Mouse (Mus musculus) mature B cell (primary cell): ENCODE measurements around the gene Sox8.

Experiments
- in situ Hi-C: fragments of 300-500 bp; cut with MboI; formaldehyde crosslinking; loops from 2 replicates; pipeline ENCODE4 v1.14.3; 2019

The Sox8 gene

DNA sequence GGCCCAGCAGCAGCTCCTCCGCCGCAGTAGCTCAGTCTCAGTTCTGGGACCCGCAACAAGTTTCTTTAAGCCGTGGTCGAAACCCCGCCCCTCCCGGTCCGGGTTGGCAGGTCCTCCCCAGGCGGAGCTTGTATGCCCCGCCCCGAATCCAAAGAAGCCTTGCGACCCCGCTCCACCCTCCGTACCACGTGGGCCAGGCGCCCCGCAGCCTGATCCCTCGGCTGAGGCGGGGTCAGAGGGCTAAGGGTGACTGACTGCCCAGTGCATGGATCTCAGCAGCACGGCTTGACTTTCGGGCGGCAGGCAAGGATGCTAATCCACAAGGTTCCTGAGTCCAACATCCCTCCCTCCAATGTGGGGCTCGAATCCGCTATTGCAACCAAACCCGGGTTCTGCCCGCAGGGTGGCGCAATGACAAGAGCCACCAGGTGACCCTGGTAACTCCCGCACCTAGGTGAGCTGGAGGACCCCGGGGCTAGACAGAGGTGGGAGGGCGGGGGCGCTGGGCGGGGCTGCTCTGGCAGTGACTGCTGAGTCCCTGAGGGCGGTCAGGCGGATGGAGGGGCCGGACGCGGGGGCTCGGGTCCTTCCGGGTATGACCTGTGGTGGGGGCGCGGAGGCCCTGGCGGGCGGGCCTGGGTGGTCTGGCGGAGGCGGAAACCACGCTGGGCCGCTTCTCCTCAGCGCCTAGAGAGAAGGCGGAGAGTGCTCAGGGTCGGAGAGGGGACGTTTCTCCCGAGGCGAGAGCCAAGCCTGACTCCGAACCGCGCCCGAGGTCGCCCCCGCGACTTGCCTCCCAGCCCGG lies at the start of gene Sox8:
Gene Sox8 (minus strand): TSS at position 39 of the 805 bp plus-strand sequence.
- in situ Hi-C loops: no loop called here

DNA sequence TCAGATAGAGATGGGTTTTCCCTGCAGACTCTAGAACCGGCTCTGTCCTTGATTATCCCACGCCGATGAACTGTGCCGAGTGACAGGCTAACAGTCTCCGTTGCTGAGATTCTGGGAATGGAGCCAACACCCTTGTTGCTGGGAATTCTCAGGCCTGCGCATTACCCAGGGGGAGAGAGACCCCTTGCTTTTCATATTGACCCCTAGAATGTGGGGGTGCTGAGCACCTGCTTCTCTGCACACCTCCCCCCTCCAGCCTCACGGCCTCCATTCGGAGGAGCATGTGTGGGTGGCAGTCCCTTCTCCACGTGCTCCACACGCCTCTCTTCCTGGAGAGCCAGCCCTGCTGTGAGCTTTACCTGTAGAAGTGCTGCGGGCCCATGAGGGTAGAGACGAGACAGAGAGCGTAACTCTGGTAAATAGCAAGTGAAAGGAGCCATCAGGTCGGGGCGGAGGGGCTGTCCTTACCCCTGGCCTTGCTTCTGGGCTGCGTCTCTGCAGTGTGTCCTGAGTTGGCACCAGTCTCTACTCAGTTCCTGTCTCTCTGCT lies 48.1 kb upstream of the Sox8 start:
- in situ Hi-C loops: no loop called here

- in situ Hi-C loops: no loop called here
These were observed 44.4 kb upstream of the Sox8 start for GRCm38 (mm10) chr17:25614723-25615510.

DNA sequence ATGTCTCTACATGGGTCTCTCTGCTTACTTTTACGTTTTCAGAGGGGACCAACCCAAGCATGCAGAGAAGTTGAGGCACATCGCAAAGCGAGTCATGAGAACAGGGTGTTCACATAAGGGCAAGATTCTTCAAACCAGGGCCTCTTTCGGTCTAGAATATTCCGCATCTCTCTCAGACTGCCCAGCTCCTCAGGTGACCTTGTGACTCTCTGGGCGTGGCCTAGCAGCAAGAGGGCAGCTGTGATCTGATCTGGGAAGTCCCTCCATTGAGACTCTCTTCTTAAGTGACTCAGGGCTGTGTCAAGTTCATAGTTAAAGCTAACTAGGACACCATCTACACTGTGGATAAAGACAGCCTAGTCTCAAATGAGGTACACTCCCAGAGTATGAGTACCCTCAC lies 42.8 kb upstream of the Sox8 start:
- in situ Hi-C loops: no loop called here

DNA sequence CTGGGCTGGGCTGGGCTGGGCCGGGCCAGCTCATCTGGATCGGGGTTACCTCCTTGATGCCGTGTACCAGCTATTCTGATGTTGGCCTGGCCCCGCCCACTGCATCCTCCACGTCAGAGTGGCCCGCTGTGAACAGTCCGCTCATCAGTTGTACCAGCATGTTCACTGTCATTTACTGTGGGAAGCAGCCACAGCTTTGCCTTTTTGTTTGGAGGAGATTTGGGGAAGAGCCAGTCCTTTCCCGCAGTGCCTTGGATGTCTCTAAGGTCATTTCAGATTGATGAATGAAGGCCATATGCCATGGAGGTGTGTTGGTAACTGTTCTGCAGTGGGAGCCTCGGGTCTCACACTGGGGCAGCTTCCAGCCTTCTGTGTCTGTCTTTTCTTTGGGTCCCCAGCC lies 42.1 kb upstream of the Sox8 start:
- in situ Hi-C loops: no loop called here

DNA sequence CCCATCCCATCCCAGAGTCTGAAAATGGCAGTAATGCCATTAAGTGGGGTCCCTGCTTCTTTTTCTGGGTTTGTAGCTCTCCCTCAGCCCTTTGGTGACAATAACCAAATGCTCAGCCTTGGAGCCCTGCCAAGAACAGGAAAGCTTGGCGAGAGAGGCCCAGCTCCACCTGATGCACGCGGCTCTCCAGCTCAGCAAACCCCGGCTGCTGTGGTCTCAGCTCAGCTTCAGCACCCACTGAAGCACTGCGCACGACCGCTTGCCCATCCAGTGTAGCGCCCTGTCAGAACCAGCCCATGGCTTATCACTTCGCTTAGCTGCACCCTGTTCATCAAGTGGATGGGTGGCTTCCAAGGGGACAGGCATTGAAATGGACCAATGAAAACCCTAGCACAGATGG lies 39.7 kb upstream of the Sox8 start:
- in situ Hi-C loops: no loop called here

DNA sequence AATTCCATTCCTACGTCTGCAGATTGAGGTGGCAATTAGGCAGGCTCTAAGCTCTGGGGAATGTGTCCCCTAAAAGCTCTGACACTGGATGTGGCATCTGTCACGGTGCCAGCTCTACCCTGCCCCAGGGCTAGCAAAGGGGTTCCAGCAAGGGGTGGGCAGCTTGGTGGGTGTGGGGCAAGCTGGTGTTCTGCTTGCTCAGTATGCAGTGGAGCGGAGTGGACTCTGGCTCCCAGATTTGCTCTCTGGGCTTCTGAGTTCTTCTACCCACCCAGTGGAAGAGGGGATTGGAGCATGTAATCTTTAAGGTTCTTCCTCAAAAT lies 39.0 kb upstream of the Sox8 start:
- in situ Hi-C loops: no loop called here

GRCm38 (mm10) chr17:25608821-25609505 lies 38.5 kb upstream of the Sox8 start:
- in situ Hi-C loops: no loop called here

DNA sequence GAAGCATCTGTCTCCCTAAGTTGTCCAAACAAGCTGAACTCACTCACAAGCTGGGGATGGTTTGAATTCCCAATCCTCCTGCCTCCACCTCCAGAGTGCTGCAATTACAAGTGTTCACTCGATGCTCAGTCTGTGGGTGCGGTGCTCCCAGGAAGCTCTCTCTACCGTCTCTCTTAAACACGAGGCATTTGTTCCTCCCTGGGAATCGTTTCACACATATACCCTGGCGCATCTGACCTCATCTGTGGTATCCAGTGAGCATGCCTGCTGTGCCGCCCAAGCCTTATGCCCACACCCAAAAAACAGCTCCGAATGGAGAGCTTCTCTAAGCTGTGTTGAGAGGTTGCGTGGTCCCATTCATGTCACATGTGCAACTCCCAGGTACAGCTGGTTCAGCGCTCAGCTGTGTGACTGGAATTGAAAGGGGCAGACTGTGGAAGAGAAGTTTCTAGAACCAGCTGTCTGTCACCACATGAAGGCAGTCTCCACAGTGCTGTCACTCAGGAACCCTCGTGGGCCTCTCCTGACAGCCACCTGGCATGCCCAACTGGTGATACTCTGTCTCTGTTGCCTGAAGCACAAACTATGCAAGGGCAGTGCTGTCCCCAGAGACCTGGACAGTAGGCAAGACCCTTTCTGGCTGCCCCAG lies 37.8 kb upstream of the Sox8 start:
- in situ Hi-C loops: no loop called here

- in situ Hi-C loops: no loop called here
These were observed 33.7 kb upstream of the Sox8 start for GRCm38 (mm10) chr17:25604234-25604633.

DNA sequence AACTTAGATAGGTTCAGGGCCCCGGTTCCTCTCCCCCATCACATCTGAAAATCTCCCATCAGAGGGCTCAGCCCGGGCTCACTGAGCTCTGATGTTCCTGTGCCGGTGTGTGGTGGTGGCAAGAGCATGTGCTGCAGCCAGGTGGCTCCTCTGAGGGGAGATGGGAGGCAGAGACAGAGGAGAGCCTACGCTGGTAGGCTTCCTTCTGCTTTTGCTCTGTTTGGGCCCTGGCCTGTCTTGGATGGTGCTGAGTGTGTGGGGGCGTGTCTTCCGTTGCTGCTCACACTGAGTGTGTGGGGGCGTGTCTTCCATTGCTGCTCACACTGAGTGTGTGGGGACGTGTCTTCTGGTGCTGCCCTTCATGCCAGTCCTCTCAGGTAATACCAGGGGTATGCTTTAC lies 31.9 kb upstream of the Sox8 start:
- in situ Hi-C loops: no loop called here

- in situ Hi-C loops: no loop called here
These were observed 27.1 kb upstream of the Sox8 start for GRCm38 (mm10) chr17:25597537-25597936.

DNA sequence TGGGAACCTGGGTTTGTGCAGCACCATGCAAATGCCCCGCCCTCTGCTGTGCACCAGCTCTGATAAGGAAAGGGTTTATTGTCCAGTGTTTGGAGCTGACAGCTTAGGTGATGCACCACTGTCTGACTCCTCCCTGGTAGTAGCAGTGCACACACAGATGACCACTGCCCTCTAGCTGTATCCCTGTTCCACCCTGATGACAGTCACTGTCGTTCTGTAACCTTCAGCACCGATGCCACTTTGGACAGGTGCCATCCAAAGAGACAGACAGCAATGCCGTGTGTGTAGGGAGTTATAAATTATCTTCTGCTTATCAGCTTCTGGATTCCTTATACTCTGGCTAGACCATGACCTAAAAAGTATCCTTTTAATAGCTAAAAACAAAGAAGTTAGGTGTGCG lies 25.0 kb upstream of the Sox8 start:
- in situ Hi-C loops: no loop called here

DNA sequence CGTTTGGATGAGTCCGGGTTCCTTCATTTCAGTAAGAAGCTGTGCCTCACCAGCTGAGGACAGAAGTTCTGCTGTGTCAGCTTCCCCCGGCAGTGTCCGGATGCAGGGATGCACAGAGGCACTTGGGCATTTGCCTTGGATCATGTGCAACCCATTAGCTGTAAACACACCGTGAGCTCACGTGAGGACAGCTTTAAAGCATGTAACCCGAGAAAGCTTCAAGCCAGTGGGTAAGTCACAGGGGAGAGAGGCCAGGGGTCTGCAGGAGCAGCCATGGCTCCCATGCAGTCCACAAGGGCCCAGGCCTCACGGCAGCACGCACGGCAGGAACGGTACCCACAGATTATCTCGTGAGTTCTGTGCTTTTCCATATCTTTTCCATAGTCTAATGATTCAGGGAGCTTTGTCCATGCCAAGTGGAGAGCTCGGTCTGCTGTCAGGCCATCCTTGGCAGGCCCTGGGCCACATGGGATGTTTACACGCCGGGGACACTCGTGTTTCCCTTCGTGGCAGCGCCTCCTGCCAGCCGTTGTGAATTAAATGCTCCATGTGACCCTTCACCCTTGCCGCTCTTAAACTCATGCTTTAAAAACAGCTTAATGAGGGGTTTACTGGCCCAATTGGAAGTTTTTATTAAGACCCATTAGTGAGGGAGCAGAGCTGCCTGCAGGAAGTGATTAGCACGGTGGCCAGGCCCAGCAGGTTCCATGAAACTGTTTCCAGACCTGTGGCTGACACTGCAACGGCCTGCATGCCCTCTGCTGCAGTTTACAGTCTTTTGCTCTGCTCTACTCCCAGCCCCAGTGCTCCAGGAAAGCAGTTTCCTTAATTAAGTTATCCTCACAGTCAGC lies 23.1 kb upstream of the Sox8 start:
- in situ Hi-C loops: no loop called here

- in situ Hi-C loops: no loop called here
These were observed 21.9 kb upstream of the Sox8 start for GRCm38 (mm10) chr17:25592336-25592735.

- in situ Hi-C loops: no loop called here
These were observed 20.5 kb upstream of the Sox8 start for GRCm38 (mm10) chr17:25590985-25591384.

DNA sequence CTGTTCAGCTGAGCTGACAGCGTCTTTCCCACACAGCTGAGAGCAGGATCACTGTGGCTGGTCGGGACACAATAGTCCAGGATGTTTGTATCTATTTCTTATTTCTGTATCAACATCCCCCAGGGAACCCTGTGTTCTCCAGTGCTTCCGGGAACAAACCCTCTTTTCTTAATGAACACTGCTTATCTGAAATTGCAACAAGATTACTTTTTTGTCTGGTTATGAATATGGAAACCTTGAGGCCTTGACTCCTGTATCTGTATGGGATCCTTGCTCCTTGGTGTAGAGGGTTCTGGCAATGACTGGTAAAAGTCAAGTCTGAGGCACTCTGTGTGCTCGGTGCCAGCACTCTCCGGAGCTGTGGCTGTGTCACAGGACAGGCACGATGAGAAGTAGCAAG lies 19.6 kb upstream of the Sox8 start:
- in situ Hi-C loops: no loop called here

DNA sequence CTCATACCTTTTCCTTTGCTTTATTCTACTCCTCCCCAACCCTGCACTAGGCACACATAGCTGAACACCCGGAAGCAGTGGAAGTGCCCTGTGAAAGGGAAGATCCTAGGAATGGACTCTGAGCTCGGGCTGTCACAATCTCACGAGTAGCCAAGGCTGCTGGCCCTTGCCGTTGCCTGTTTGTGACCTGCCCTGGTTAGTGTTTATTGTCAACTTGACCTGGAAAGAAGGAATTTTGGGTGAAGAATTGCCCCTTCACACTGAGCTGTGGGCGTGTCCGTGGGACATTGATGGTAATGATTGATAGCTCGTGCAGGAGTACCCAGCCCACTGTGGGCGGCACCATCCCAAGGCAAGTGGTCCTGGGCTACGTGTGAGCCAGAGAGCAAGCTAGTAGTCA lies 14.2 kb upstream of the Sox8 start:
- in situ Hi-C loops: no loop called here

DNA sequence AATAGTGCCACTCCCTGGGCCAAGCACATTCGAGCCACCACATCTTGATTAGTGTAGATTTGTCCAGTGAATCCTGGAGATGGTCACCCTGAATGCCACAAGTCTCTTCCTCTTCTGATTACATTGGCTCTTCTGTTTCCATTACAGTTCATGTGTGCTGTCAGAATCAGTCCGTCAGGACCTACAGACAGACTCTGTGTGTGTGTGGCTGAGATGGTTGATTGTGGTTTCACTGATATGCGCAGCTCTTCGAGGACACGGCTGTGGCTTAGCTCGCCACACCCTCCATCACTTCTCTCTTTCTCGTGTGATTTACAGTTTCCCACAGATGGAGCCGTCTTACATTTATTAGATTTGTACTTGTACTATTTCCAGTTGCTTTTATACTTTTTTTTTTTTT lies 13.4 kb upstream of the Sox8 start:
- in situ Hi-C loops: no loop called here

- in situ Hi-C loops: no loop called here
These were observed 12.6 kb upstream of the Sox8 start for GRCm38 (mm10) chr17:25583099-25583498.

- in situ Hi-C loops: no loop called here
These were observed 11.6 kb upstream of the Sox8 start for GRCm38 (mm10) chr17:25582076-25582475.
